In genomic region chr16:91352749-91353148, GRCm38 (mm10) we compare ENCODE assay signal across 10 mouse cellular contexts. TPM values are rescaled to one million over a fixed set of nuclear protein-coding genes. Genes with fewer than 3 reads are reported as not detected.
DNase-seq lines count a peak whose midpoint lies in the region; ATAC-seq lines count a peak whose summit lies in the region.
"Had no signal": no experiment of that assay in that cellular context is flagged by ENCODE, and none has a peak within 500 bp of the region (broad histone marks: within the 10 kb centered on the region; RNA-seq: fewer than 3 reads in every experiment).

No protein-coding gene starts in this region.

- H3K4me2 ChIP-seq in liver, embryonic 15.5 days = peak overlapping the region; percentile 77
- H3K4me2 ChIP-seq: limb, embryonic 15.5 days had no signal

- H3K27ac ChIP-seq in liver, embryonic 15.5 days (replicated peaks) = peak overlapping the region; percentile 99
- H3K27ac ChIP-seq: kidney, postnatal 0 days; limb, embryonic 15.5 days had no signal

- ATAC-seq in frontal cortex, adult (ENCODE audit: low TSS enrichment) = peak; percentile 86
- ATAC-seq in liver, embryonic 15.5 days (ENCODE audit: insufficient read depth) = peak; percentile 97

- WGBS in liver, embryonic 15.5 days (ENCODE audit: insufficient replicate concordance) = 11% methylated on average over 7 of the region's 7 CpGs

- DNase-seq in frontal cortex, postnatal 25 days (ENCODE audit: low spot score in 2 of 2) = no peak
- peak; percentile 60 for DNase-seq in spleen, adult 12 weeks (ENCODE audit: low spot score)
- no peak for DNase-seq in spleen, adult 18-20 months
- DNase-seq in cerebellum, adult 9-10 months = no peak
- DNase-seq in thymus, postnatal 4 days = no peak
- DNase-seq in right cerebral cortex, adult 2 months (ENCODE audit: low spot score in 2 of 2) = no peak

- peak overlapping the region; percentile 62 for H3K9ac ChIP-seq in liver, embryonic 15.5 days
- H3K9ac ChIP-seq: limb, embryonic 15.5 days had no signal

- no peaks in the 10 kb centered on the region for H3K9me3 ChIP-seq in liver, embryonic 15.5 days (replicated peaks)
- H3K9me3 ChIP-seq: limb, embryonic 15.5 days had no signal

- no peaks in the 10 kb centered on the region for H3K27me3 ChIP-seq in liver, embryonic 15.5 days

- no peaks in the 10 kb centered on the region for H3K36me3 ChIP-seq in liver, embryonic 15.5 days (replicated peaks)
- H3K36me3 ChIP-seq: limb, embryonic 15.5 days had no signal

- H3K4me3 ChIP-seq in liver, embryonic 15.5 days (replicated peaks) = peak overlapping the region; percentile 35
- H3K4me3 ChIP-seq: limb, embryonic 15.5 days had no signal

- peaks cover 56% of the 10 kb centered on the region for H3K4me1 ChIP-seq in liver, embryonic 15.5 days (replicated peaks)
- H3K4me1 ChIP-seq: limb, embryonic 15.5 days had no signal

RNA-seq across cellular contexts. Expression of gene Ifnar2, which starts 19.8 kb away (rescaled TPM):
- polyA plus RNA-seq in liver, embryonic 15.5 days (2015; fragmentation: Nextera tagmentation; extraction: Ambion mirVana) = 86.9 and 90.8 TPM in 2 replicates

RNA-seq across cellular contexts. Expression of gene Gm21970, which starts 38.8 kb away (rescaled TPM):
- 0.31 TPM in 1 of 2 replicates, not detected in the other for polyA plus RNA-seq in liver, embryonic 15.5 days (2015; fragmentation: Nextera tagmentation; extraction: Ambion mirVana)
- polyA plus RNA-seq: kidney, postnatal 0 days; limb, embryonic 15.5 days had no signal

RNA-seq across cellular contexts. Expression of gene Il10rb, which starts 53.2 kb away (rescaled TPM):
- 29.9 and 34.7 TPM in 2 replicates for polyA plus RNA-seq in liver, embryonic 15.5 days (2015; fragmentation: Nextera tagmentation; extraction: Ambion mirVana)
